ENCODE assay signal across 31 mouse cellular contexts in genomic region chr9:44941756-44942155, GRCm38 (mm10). TPM values are rescaled to one million over a fixed set of nuclear protein-coding genes. Genes with fewer than 3 reads are reported as not detected.
DNase-seq lines count a peak whose midpoint lies in the region; ATAC-seq lines count a peak whose summit lies in the region.
"Had no signal": no experiment of that assay in that cellular context is flagged by ENCODE, and none has a peak within 500 bp of the region (broad histone marks: within the 10 kb centered on the region; RNA-seq: fewer than 3 reads in every experiment).

No protein-coding gene starts in this region.

- ATAC-seq in heart, embryonic 16.5 days (replicated peaks; ENCODE audit: extremely low read depth, insufficient read depth, low FRiP score), result no peak
- ATAC-seq in intestine, embryonic 15.5 days, result no peak
- ATAC-seq: forebrain, embryonic 15.5 days; hindbrain, embryonic 16.5 days; intestine, embryonic 16.5 days; liver, postnatal 0 days; lung, postnatal 0 days; Patski had no signal

- DNase-seq in cerebellum, postnatal 25 days, result peak; percentile 20 to 38
- DNase-seq in cerebellum, postnatal 4 days (ENCODE audit: low spot score in 2 of 2), result no peak
- DNase-seq in heart, adult 8-10 months (ENCODE audit: low spot score), result peak; percentile 43
- DNase-seq in heart, postnatal 25 days (ENCODE audit: low spot score), result no peak
- no peak for DNase-seq in liver
- no peak for DNase-seq in embryonic facial prominence, embryonic 10.5 days (ENCODE audit: low spot score)
- DNase-seq: adrenal gland, postnatal 36 days; kidney, adult 9 months; kidney, postnatal 25 days; layer of hippocampus, postnatal 36 days; liver, postnatal 0 days; right cerebral cortex, adult 18-20 months; right cerebral cortex, postnatal 4 days; thymus, postnatal 36 days had no signal

- H3K9ac ChIP-seq in heart, embryonic 16.5 days (ENCODE audit: low read length), result no peak overlapping the region
- no peak overlapping the region for H3K9ac ChIP-seq in intestine, embryonic 15.5 days
- H3K9ac ChIP-seq: forebrain, embryonic 15.5 days; liver, postnatal 0 days; stomach, embryonic 15.5 days had no signal

- 0 out of 2 replicates have a peak, but pooled peaks cover 9% of the 10 kb centered on the region for H3K4me1 ChIP-seq in heart, embryonic 16.5 days (ENCODE audit: control insufficient read depth, insufficient read depth, low read length)
- no peaks in the 10 kb centered on the region for H3K4me1 ChIP-seq in embryonic facial prominence, embryonic 10.5 days
- no peaks in the 10 kb centered on the region for H3K4me1 ChIP-seq in intestine, embryonic 15.5 days (replicated peaks)
- H3K4me1 ChIP-seq: forebrain, embryonic 15.5 days; hindbrain, embryonic 10.5 days; stomach, embryonic 15.5 days had no signal

- H3K9me3 ChIP-seq in heart, embryonic 16.5 days (replicated peaks; ENCODE audit: control insufficient read depth, low read length), result no peaks in the 10 kb centered on the region
- no peaks in the 10 kb centered on the region for H3K9me3 ChIP-seq in embryonic facial prominence, embryonic 10.5 days
- H3K9me3 ChIP-seq in intestine, embryonic 15.5 days, result no peaks in the 10 kb centered on the region
- H3K9me3 ChIP-seq: forebrain, embryonic 15.5 days; hindbrain, embryonic 10.5 days; stomach, embryonic 15.5 days had no signal

- H3K36me3 ChIP-seq in heart, embryonic 16.5 days (ENCODE audit: control insufficient read depth, insufficient read depth), result peaks cover 54% of the 10 kb centered on the region
- peaks cover 92% of the 10 kb centered on the region for H3K36me3 ChIP-seq in embryonic facial prominence, embryonic 10.5 days (replicated peaks)
- peaks cover 37% of the 10 kb centered on the region for H3K36me3 ChIP-seq in intestine, embryonic 15.5 days

- WGBS in heart, embryonic 16.5 days, result 55% methylated on average over 4 of the region's 4 CpGs
- WGBS in embryonic facial prominence, embryonic 10.5 days, result 89% methylated on average over 4 of the region's 4 CpGs
- 81% methylated on average over 4 of the region's 4 CpGs for WGBS in intestine, embryonic 15.5 days

- H3K27ac ChIP-seq in heart, embryonic 16.5 days (ENCODE audit: low read length), result 0 out of 2 replicates have a peak overlapping the region, but pooled peaks have one; percentile 4
- no peak overlapping the region for H3K27ac ChIP-seq in embryonic facial prominence, embryonic 10.5 days (replicated peaks)
- H3K27ac ChIP-seq in intestine, embryonic 15.5 days, result no peak overlapping the region
- H3K27ac ChIP-seq: forebrain, embryonic 15.5 days; hindbrain, embryonic 10.5 days; macrophage; stomach, embryonic 15.5 days had no signal

- no peaks in the 10 kb centered on the region for H3K27me3 ChIP-seq in heart, embryonic 16.5 days (ENCODE audit: control insufficient read depth, insufficient read depth, low read length)
- no peaks in the 10 kb centered on the region for H3K27me3 ChIP-seq in embryonic facial prominence, embryonic 10.5 days (replicated peaks; ENCODE audit: low read depth, poor library complexity, severe bottlenecking)
- H3K27me3 ChIP-seq in intestine, embryonic 15.5 days (replicated peaks), result no peaks in the 10 kb centered on the region
- H3K27me3 ChIP-seq: forebrain, embryonic 15.5 days; Patski; stomach, embryonic 15.5 days had no signal

- no peak overlapping the region for H3K4me2 ChIP-seq in heart, embryonic 16.5 days (ENCODE audit: low read depth, low read length)
- no peak overlapping the region for H3K4me2 ChIP-seq in intestine, embryonic 15.5 days (replicated peaks)
- H3K4me2 ChIP-seq: forebrain, embryonic 15.5 days; liver, embryonic 11.5 days; stomach, embryonic 15.5 days had no signal

- H3K4me3 ChIP-seq in heart, embryonic 16.5 days (ENCODE audit: low read length), result no peak overlapping the region
- no peak overlapping the region for H3K4me3 ChIP-seq in embryonic facial prominence, embryonic 10.5 days
- no peak overlapping the region for H3K4me3 ChIP-seq in intestine, embryonic 15.5 days (replicated peaks)
- H3K4me3 ChIP-seq: forebrain, embryonic 15.5 days; hindbrain, embryonic 10.5 days; stomach, embryonic 15.5 days had no signal

- intact Hi-C loops in heart, postnatal 25 days (cut with DNase I), result no loop called here

RNA-seq across cellular contexts. Expression of gene Atp5l, which starts 21.2 kb away (rescaled TPM):
- total RNA-seq in heart, adult 8-10 months (2022), result 1,000 to 10,000 TPM; 1,427 to 1,918 (median 1,690) TPM
- 1,000 to 10,000 TPM; 1,628 to 1,660 TPM for total RNA-seq in heart, postnatal 25 days (2021)
- polyA plus RNA-seq in heart, embryonic 16.5 days (2015; fragmentation: Nextera tagmentation; extraction: Ambion mirVana), result 1,180 and 1,367 TPM in 2 replicates
- polyA plus RNA-seq in embryonic facial prominence, embryonic 10.5 days (2016; fragmentation: Nextera tagmentation; extraction: Ambion mirVana), result 499 and 516 TPM in 2 replicates
- polyA plus RNA-seq in intestine, embryonic 15.5 days (2015; fragmentation: Nextera tagmentation; extraction: Ambion mirVana), result 920 and 926 TPM in 2 replicates

RNA-seq across cellular contexts. Expression of gene Ube4a, which starts 23.6 kb away (rescaled TPM):
- 10 to 100 TPM; 33.8 to 42.1 (median 35.3) TPM for total RNA-seq in heart, adult 8-10 months (2022)
- total RNA-seq in heart, postnatal 25 days (2021), result 10 to 100 TPM; 37.4 to 38.3 TPM
- polyA plus RNA-seq in heart, embryonic 16.5 days (2015; fragmentation: Nextera tagmentation; extraction: Ambion mirVana), result 16.8 and 17.7 TPM in 2 replicates
- 23.2 and 23.7 TPM in 2 replicates for polyA plus RNA-seq in embryonic facial prominence, embryonic 10.5 days (2016; fragmentation: Nextera tagmentation; extraction: Ambion mirVana)
- 24.2 and 24.6 TPM in 2 replicates for polyA plus RNA-seq in intestine, embryonic 15.5 days (2015; fragmentation: Nextera tagmentation; extraction: Ambion mirVana)

RNA-seq across cellular contexts. Expression of gene Cd3g, which starts 38.5 kb away (rescaled TPM):
- 1 to 10 TPM in 2 of 4 experiments, under 1 TPM in 2; 0.34 to 1.2 (median 0.75) TPM for total RNA-seq in heart, adult 8-10 months (2022)
- total RNA-seq in heart, postnatal 25 days (2021), result not detected
- polyA plus RNA-seq in heart, embryonic 16.5 days (2015; fragmentation: Nextera tagmentation; extraction: Ambion mirVana), result 37.6 and 99.6 TPM in 2 replicates
- polyA plus RNA-seq in embryonic facial prominence, embryonic 10.5 days (2016; fragmentation: Nextera tagmentation; extraction: Ambion mirVana), result not detected in 2 replicates
- 0.76 and 1.0 TPM in 2 replicates for polyA plus RNA-seq in intestine, embryonic 15.5 days (2015; fragmentation: Nextera tagmentation; extraction: Ambion mirVana)
- total RNA-seq: layer of hippocampus, postnatal 36 days; left cerebral cortex, postnatal 10 days; midbrain, postnatal 0 days had no signal
- polyA plus RNA-seq: forebrain, embryonic 15.5 days; hindbrain, embryonic 10.5 days; hindbrain, embryonic 16.5 days; midbrain, postnatal 0 days; neural tube, embryonic 14.5 days; Patski had no signal

RNA-seq across cellular contexts. Expression of gene Cd3d, which starts 39.8 kb away (rescaled TPM):
- not detected for total RNA-seq in heart, adult 8-10 months (2022)
- under 1 TPM; 0.16 to 0.34 TPM for total RNA-seq in heart, postnatal 25 days (2021)
- polyA plus RNA-seq in heart, embryonic 16.5 days (2015; fragmentation: Nextera tagmentation; extraction: Ambion mirVana), result 11.7 and 30.7 TPM in 2 replicates
- polyA plus RNA-seq in embryonic facial prominence, embryonic 10.5 days (2016; fragmentation: Nextera tagmentation; extraction: Ambion mirVana), result not detected in 2 replicates
- not detected in 2 replicates for polyA plus RNA-seq in intestine, embryonic 15.5 days (2015; fragmentation: Nextera tagmentation; extraction: Ambion mirVana)
- total RNA-seq: ES-E14; layer of hippocampus, adult 8-10 months; layer of hippocampus, postnatal 36 days; left cerebral cortex, postnatal 10 days; midbrain, postnatal 0 days had no signal
- polyA plus RNA-seq: forebrain, embryonic 15.5 days; hindbrain, embryonic 10.5 days; hindbrain, embryonic 16.5 days; intestine, embryonic 16.5 days; limb, embryonic 11.5 days; liver, embryonic 11.5 days; midbrain, postnatal 0 days; neural tube, embryonic 14.5 days; Patski had no signal

Comparison
In these comparisons a context has a peak if more than half of its experiments do, and no peak if none do; other contexts are left out.
1. DNase-seq: peak in cerebellum, postnatal 25 days (2 of 2) and heart, adult 8-10 months (single experiment); none in cerebellum, postnatal 4 days (0 of 2), heart, postnatal 25 days (single experiment), liver (single experiment) and embryonic facial prominence, embryonic 10.5 days (single experiment).
2. RNA of gene Cd3g, which starts 38.5 kb away (polyA plus RNA-seq): 37.6 to 99.6 TPM in heart, embryonic 16.5 days; 0.76 to 1.0 TPM in intestine, embryonic 15.5 days and not detected in embryonic facial prominence, embryonic 10.5 days; every median in the first group is over 10 times any median in the second.